Mouse (Mus musculus) gastrocnemius, postnatal 4 days (tissue): ENCODE results near the gene Zfp708. TPM values are rescaled to one million over a fixed set of nuclear protein-coding genes. Genes with fewer than 3 reads are reported as not detected.

ENCODE experiments used
- total RNA-seq, 2 experiments: library from RNA; stranded (reverse); gene quantifications; 2 replicates each; pipeline ENCODE4 v1.2.3; 2021

Zfp708 gene
- total RNA-seq, 2 experiments from 2014 or later, result 1.3 to 1.7 TPM

Other genes with a start within 250 kb of the Zfp708 start
- 1 to 10 TPM in 1 of 2 experiments, under 1 TPM in 1; 0.93 to 1.3 TPM for gene Gm10767, start 193.1 kb downstream of the Zfp708 start, total RNA-seq
- gene Zfp712, start 36.8 kb downstream of the Zfp708 start, total RNA-seq, result 1 to 10 TPM; 1.5 to 1.8 TPM
- gene Gm28557, start 10.6 kb upstream of the Zfp708 start, total RNA-seq, result 1 to 10 TPM; 2.0 to 2.3 TPM
- gene Rslcan18, start 18.3 kb upstream of the Zfp708 start, total RNA-seq, result under 1 TPM; 0.15 to 0.26 TPM
- gene Zfp759, start 23.7 kb upstream of the Zfp708 start, total RNA-seq, result 1 to 10 TPM; 2.8 to 3.4 TPM
- 1 to 10 TPM; 1.8 to 2.4 TPM for gene Rsl1, start 75.2 kb upstream of the Zfp708 start, total RNA-seq
- gene Zfp455, start 96.5 kb upstream of the Zfp708 start, total RNA-seq, result 1 to 10 TPM in 1 of 2 experiments, under 1 TPM in 1; 0.81 to 1.1 TPM
- 1 to 10 TPM; 2.4 to 2.9 TPM for gene Zfp458, start 180.5 kb upstream of the Zfp708 start, total RNA-seq
- 1 to 10 TPM; 1.1 TPM for gene Zfp457, start 208.5 kb upstream of the Zfp708 start, total RNA-seq
- gene Zfp595, start 234.6 kb upstream of the Zfp708 start, total RNA-seq, result 1 to 10 TPM; 1.7 to 2.7 TPM